Mouse (Mus musculus) small intestine, adult 2 months (tissue): ENCODE measurements around the gene Msmb. TPM values are rescaled to one million over a fixed set of nuclear protein-coding genes. Genes with fewer than 3 reads are reported as not detected.
"Not testable (repeated sequence)": the region's sequence is repeated elsewhere in the genome, so short reads cannot be mapped to it uniquely, and the experiment has no call there.

Experiments used
- H3K27ac ChIP-seq: fragments of 200-500 bp; 2 replicates; pipeline ENCODE4 v1.5.1; 2012; ENCODE audit warnings: low read depth, low read length, control low read depth, inconsistent platforms; ENCODE audit not compliant: insufficient read depth
- H3K27me3 ChIP-seq: fragments of 200-500 bp; 2 replicates; pipeline ENCODE4 v1.6.1; 2012; ENCODE audit warnings: mild to moderate bottlenecking, moderate library complexity, low read length, inconsistent platforms; ENCODE audit not compliant: control insufficient read depth, insufficient read depth
- H3K36me3 ChIP-seq: fragments of 200-500 bp; 2 replicates; pipeline ENCODE4 v1.6.1; 2012; ENCODE audit warnings: mild to moderate bottlenecking, low read length, control low read depth, inconsistent platforms; ENCODE audit not compliant: control insufficient read depth, insufficient read depth
- H3K4me1 ChIP-seq: fragments of 200-500 bp; 2 replicates; pipeline ENCODE4 v1.6.1; 2012; ENCODE audit warnings: low read length, inconsistent platforms, mixed read lengths; ENCODE audit not compliant: control insufficient read depth, insufficient read depth, insufficient read length
- H3K4me3 ChIP-seq: fragments of 200-500 bp; 2 replicates; pipeline ENCODE4 v1.5.1; 2012; ENCODE audit warnings: low read depth, mild to moderate bottlenecking, control low read depth, inconsistent platforms, low read length, moderate library complexity
- CTCF ChIP-seq: fragments of 200-500 bp; IDR thresholded peaks from 2 replicates; pipeline ENCODE4 v1.5.1; 2012; ENCODE audit warnings: low read depth, mild to moderate bottlenecking, control low read depth, inconsistent platforms, low read length, moderate library complexity, mixed read lengths; ENCODE audit not compliant: insufficient replicate concordance, insufficient read length; ENCODE audit errors: extremely low read depth
- POLR2A ChIP-seq: fragments of 200-500 bp; IDR thresholded peaks from 2 replicates; pipeline ENCODE4 v1.6.1; 2012; ENCODE audit warnings: low read depth, mild to moderate bottlenecking, control low read depth, inconsistent platforms, low read length, moderate library complexity
- WGBS: fragments of 180-500 bp; shearing (Covaris S2); methylation state at CpG from one replicate; pipeline ENCODE4 v1.1.7; 2018; 5-methylcytosine and 5-hydroxymethylcytosine counted together
- polyA plus RNA-seq: library from polyadenylated mRNA; depleted of rRNA; stranded (reverse); fragments of >200 nt; gene quantifications from 2 replicates; pipeline ENCODE4 v1.2.3, GENCODE M21; 2012

Gene Msmb
- polyA plus RNA-seq, 1 experiment: not detected

- H3K27ac ChIP-seq: peak overlapping the region; percentile 41
- 1% methylated on average over 42 of the region's 42 CpGs for WGBS
- peak overlapping the region; percentile 55 for H3K4me3 ChIP-seq
- no peaks in the 10 kb centered on the region for H3K27me3 ChIP-seq
- peak; percentile 91 for TF ChIP-seq POLR2A
- TF ChIP-seq CTCF: 0 out of 2 replicates have a peak, but pooled peaks have one; percentile 6
- peaks cover 13% of the 10 kb centered on the region; the same call in 1 of the 2 replicates for H3K4me1 ChIP-seq
- H3K36me3 ChIP-seq: no peaks in the 10 kb centered on the region; the same call in 1 of the 2 replicates
Observed at GRCm38 (mm10) chr14:32165278-32166061, 23.6 kb downstream of the Msmb start.

DNA sequence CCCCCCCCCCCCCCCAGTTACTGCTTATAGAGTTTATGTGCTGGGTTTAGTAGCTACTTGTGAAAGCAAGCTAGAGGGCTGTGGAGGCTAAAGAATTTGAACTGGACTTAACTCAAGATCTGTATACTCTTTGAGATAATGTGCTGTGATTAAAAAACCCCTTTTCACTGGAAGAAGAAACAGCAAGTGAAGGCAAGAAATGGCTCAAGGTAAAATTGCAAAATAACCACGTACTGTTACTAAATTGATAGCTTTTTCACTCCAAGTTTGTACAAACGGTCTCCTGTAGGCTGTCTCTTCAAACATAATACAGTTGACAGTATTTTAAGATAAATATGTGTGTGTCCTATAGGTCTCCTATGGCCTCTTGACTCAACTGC lies 24.2 kb downstream of the Msmb start:
- Histone ChIP-seq H3K36me3 (peaks cover 4% of the 10 kb centered on the region), H3K4me3 (no peak overlapping the region), H3K27ac (no peak overlapping the region), H3K27me3 (no peaks in the 10 kb centered on the region), H3K4me1 (peaks cover 13% of the 10 kb centered on the region; the same call in 1 of the 2 replicates)
- 48% methylated on average over 2 of the region's 2 CpGs for WGBS
- TF ChIP-seq POLR2A: no peak
- no peak for TF ChIP-seq CTCF

- Histone ChIP-seq H3K27ac (no peak overlapping the region), H3K27me3 (no peaks in the 10 kb centered on the region), H3K4me3 (no peak overlapping the region), H3K4me1 (peaks cover 9% of the 10 kb centered on the region; the same call in 1 of the 2 replicates), H3K36me3 (peaks cover 6% of the 10 kb centered on the region)
- WGBS: 55% methylated on average over 1 of the region's 1 CpGs
- TF ChIP-seq POLR2A (no peak), CTCF (no peak)
Observed at GRCm38 (mm10) chr14:32166840-32167239, 25.0 kb downstream of the Msmb start.

DNA sequence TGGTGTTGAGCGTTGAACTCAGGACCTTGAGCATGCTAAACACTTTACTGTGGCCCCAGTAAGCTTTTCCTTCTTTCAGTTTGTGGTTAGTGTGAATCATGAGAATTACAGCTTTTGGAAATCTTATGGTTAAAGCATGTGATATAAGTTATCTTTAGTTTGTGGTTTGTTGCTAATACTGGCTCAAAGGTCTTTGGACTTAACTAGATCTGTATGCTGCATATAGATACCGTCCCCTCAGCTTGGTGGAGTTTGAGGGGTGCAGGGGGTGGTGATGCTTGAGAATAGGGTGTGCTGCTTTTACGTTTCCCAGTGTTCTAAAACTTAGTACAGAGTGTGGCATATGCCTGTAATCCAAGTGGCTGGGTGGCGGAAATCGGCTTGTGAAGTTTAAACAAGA lies 25.5 kb downstream of the Msmb start:
- Histone ChIP-seq H3K4me3 (no peak overlapping the region), H3K36me3 (peaks cover 6% of the 10 kb centered on the region), H3K27ac (no peak overlapping the region), H3K27me3 (no peaks in the 10 kb centered on the region), H3K4me1 (peaks cover 8% of the 10 kb centered on the region; the same call in 1 of the 2 replicates)
- 73% methylated on average over 5 of the region's 5 CpGs for WGBS
- TF ChIP-seq CTCF: no peak
- TF ChIP-seq POLR2A: no peak

GRCm38 (mm10) chr14:32168653-32169231 lies 26.9 kb downstream of the Msmb start:
- Histone ChIP-seq H3K36me3 (peaks cover 16% of the 10 kb centered on the region), H3K27me3 (no peaks in the 10 kb centered on the region), H3K4me1 (peaks cover 6% of the 10 kb centered on the region; the same call in 1 of the 2 replicates), H3K4me3 (no peak overlapping the region), H3K27ac (no peak overlapping the region)
- 76% methylated on average over 3 of the region's 3 CpGs for WGBS
- TF ChIP-seq POLR2A: no peak

DNA sequence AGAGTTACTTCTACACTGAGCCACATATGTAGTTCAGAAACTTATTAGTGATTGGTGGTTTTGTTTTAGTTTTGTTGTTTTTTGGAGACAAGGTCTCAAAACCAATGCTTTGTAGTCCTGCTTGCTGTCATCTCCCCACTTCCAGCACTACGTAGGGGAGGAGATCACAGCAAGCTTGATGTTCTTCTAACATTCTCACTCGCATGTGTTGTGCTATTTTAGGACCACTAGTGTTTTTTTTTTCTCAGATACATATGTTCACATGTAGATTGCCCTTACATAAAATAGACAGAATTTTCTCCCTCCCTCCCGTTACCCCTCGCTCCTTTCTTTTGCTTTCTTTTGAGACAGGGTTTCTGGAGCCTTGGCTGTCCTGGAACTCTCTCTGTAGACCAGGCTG lies 28.3 kb downstream of the Msmb start:
- no peak for TF ChIP-seq CTCF
- no peak for TF ChIP-seq POLR2A
- no peaks in the 10 kb centered on the region for H3K27me3 ChIP-seq
- WGBS: 90% methylated on average over 4 of the region's 4 CpGs
- H3K4me3 ChIP-seq: no peak overlapping the region
- peaks cover 3% of the 10 kb centered on the region; the same call in 1 of the 2 replicates for H3K4me1 ChIP-seq
- no peak overlapping the region for H3K27ac ChIP-seq
- H3K36me3 ChIP-seq: peaks cover 23% of the 10 kb centered on the region

- Histone ChIP-seq H3K36me3 (peaks cover 38% of the 10 kb centered on the region), H3K27ac (no peak overlapping the region), H3K4me1 (no peaks in the 10 kb centered on the region), H3K27me3 (no peaks in the 10 kb centered on the region), H3K4me3 (no peak overlapping the region)
- TF ChIP-seq CTCF (no peak), POLR2A (no peak)
- WGBS: 77% methylated on average over 2 of the region's 2 CpGs
Observed at GRCm38 (mm10) chr14:32175310-32175709, 33.5 kb downstream of the Msmb start.

GRCm38 (mm10) chr14:32176590-32176989 lies 34.8 kb downstream of the Msmb start:
- H3K27me3 ChIP-seq, H3K4me1 ChIP-seq, H3K27ac ChIP-seq, H3K4me3 ChIP-seq: not testable (repeated sequence)
- H3K36me3 ChIP-seq: peaks cover 41% of the 10 kb centered on the region
- WGBS: 48% methylated on average over 5 of the region's 5 CpGs
